Mouse (Mus musculus): ENCODE results near the gene Pdx1.

The Pdx1 gene

DNA sequence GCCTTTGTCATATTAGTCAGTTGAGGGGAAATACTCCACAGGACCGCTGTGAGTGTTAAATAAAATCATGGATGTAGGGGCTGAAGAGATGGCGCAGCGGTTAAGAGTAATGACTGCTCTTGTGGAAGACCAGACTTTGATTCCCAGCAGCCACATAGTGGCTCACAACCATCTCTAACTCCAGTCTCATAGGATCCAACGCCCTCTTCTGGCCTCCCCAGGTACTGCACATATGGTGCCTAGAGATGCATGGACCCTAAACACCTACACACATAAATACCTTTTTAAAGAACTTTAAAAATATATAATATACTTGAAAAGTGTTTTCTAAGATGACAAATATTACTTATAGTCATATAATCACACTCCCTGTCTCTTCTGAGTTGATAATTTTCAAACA is 14.6 kb downstream of the Pdx1 start:
- no peak for DNase-seq (ENCODE audit: low spot score)

DNA sequence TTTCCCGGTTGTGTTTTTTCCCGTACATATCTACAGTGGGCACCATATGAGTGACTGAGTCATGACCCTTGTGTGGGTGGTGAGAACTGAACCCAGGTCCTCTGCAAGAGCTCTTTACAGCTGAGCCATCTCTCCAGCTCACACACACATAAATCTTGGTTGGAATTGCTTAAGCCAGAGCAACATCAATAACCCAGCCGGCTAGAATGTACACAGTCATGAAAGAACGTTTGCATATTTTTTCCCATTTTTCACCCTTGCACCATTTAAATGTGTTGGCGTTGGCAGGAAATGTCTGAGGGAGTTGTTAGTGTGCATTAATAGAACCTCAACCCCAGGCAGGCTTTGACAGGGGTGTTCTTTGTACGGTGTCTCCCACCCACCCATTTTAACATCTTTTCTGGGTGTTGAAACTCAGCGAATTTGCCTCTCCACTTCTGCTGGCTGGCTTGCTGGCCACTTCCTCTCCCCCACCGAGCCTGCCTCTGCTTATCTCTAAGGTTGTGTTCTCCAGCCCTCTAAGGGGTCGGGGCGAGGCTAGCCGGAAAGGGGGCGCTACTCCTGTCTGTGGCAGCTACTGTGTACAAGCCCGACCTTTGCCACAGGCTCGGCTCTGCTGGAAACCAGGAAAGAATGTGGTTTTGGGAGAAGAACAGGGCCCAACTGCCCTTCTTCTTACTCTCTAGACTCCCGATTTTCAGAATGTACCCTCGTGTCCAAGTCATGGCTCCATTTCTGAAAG is 22.2 kb downstream of the Pdx1 start:
- DNase-seq (ENCODE audit: low spot score), result no peak

DNA sequence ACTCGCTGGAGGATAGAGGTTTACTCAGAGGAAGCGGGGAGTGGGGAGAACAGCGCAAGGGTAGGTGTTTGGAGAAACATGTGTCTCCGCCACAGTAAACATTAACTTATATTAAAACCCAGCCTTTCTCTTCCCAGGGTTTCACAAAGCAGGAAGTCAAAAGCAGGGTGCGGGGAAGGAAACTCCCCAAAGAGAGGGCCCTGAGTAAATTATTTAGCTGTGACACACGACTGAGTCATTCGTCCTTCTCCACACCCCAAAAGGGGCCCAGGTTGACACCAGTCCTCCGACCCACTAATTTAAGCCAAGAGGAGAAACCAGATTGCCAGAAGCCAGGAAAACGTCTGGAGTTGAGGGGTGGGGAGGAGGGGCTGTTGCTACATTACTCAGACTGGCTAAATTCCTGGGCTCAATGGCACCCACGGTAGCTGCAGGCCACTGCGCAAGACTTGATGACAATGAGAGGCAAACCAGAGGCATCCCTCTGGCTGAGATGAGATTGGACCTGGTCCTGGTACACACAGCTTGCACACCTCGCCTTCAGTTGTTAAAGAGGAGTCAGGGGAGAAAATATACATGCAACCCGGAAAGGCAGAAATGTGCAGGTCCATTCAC is 22.9 kb downstream of the Pdx1 start:
- DNase-seq (ENCODE audit: low spot score), result no peak

DNA sequence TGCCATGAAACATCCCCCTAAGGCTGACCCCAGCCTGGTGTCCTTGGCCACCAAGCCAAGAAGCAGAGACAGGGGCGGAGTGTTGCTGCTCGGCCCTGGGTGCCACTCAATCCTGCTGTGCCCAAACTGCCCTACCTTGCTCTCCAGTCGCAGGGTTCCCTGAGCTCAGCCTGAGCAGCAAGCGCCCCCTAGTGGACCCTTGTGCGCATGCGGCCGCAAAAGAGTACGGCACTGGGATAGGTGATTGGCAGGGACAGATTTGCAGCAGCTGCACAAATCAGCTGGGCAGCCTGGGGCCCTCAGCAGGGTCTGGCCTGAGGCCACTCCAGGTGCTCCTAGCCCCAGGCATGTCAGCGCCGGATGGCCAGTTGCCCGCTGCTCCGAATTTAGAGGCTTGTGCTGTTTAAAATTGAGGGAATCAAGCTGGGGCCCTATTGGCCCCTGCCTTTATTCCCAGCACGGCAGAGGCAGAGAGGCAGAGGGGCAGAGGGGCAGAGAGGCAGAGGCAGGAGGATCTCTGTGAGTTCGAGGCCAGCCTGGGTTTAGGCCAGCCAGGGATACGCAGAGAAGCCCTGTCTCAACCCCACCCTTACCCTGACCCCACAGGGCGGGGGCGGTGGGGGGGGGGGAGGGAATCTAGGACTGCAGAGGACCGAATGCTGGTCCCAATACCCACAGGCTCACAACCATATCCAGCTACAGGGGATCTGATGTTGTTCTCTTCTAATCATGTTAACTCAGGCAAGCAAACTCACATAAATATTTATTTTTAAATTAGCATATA is 23.6 kb downstream of the Pdx1 start:
- DNase-seq (ENCODE audit: low spot score), result peak; percentile 15

DNA sequence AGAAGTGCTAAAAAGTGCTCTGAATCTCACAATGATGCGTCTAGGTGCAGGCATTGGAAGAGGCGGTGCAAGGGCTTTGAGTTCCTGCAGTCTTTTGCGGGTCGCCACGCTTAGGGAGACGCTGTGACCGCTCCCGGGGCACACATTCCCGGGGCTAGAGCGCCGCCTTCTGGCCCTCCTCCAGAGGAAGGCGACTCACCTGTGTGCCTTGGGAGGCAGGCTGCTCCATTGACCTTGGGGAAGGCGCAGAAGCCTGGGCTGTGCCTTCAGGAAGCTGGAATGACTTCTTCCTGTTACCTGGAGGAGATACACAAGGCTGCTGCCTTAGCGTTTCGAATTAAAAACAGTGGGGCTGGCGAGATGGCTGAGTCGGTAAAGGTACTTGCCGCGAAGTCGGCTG is 24.4 kb downstream of the Pdx1 start:
- no peak for DNase-seq (ENCODE audit: low spot score)

DNA sequence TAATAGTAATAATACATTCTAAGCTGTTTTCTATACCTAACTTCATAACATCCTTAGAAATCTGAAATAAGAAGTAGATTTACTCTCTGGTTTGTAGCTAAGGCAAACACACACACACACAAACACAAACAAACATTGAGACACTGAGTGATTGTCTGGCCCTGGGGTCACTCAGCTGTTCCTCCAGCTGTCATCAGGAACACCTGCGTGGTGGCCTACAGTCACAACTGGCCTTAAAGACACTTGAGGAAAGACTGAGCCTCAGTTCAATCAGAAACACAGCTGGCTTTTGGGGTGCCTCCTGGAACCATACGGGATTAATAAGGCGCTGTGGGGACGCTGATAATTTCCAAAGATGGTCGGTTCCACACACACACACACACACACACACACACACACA is 27.5 kb downstream of the Pdx1 start:
- DNase-seq (ENCODE audit: low spot score), result no peak

DNA sequence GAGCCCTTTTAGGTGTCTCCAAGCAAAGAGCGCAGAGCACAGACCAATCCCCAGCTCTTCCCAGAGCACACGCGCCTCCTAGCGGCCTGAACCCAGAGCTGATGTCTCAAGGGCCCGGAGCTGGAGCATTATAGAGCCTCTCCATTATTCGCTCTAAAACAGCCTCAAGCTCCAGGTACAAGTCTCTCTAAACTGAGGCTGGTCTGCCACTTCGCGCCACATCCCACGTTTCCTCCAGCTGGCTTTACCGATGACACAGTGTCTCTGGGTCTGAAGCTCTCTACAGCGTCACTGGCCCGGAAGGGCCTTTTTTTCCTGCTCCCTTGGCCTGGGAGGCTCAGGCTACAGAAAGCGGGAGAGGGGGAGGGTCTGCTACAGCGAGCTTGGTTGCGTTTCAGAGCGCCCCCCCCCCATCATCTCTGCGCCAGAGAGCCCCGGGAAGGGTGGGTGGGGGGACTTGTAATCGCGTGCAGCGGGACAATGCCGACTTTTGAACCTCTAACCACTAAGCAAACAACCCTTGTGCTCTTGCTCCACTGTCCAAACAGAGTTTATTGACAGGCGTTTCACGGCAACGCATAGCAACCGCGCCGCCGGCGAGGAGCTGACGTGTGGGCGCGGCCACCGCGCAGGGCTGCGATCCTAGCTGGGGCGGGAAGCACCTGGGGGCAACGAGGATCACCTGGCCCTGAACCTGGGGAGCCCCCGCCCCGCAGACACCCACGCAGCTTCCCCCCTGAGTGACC is 29.7 kb downstream of the Pdx1 start:
- DNase-seq (ENCODE audit: low spot score), result no peak

DNA sequence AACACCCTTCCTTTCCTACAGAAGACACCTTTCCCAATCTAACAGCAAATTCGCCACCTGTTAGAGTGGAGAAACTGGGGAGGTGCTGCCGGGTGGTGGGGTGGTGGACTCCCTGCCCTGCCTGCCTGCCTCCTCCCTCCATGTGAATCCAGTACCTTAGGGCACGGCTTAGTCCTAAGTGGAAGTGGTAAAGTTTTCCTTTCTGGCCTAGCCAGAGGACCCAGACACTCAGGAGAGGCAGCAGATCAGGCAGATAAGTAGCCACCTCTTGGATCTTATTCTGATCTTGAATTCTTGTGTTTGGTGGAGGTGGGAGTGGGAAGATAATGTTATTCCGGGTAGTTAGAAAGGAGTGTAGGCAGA is 30.2 kb downstream of the Pdx1 start:
- no peak for DNase-seq (ENCODE audit: low spot score)

DNA sequence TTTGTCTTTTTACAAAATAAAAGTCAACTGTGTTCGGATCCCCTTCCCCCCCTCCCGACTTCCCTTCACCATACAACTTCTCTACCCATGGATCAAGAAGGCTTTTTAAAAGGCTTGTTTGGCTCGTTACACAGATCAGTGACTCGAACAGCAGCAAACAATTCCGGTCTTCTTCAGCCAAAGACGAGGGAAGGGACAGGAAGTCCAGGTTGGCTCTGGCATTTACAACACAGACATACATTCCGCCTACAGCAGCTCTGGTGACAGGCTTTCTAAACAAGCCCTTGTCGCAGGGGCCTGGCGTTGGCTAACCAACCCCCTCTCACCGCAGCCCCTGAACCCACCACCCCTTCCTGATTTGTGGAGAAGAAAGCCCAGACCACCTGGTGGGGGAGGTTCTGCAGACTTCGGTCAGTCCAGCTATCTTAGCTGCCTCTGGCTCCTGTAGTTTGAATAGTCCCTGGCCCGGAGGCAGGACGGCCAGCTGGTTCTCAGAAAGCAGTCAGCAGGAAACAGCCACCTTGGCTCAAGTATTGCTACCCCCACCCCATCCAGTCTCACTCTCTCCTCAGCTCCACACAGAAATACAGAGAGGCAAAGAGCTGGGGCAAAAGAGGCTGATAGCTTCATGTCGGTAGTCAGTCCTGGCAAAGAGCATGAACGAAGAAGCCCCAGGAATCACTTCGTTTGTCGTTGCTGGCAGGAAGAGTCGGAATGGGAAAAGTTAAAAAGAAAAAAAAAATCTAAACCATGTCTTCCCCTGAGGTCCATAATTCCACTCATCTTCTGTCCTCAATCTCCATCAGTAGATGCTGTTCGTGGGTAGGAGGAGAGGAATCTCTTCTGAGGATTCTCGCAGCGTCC is 31.4 kb downstream of the Pdx1 start:
- no peak for DNase-seq (ENCODE audit: low spot score)

DNA sequence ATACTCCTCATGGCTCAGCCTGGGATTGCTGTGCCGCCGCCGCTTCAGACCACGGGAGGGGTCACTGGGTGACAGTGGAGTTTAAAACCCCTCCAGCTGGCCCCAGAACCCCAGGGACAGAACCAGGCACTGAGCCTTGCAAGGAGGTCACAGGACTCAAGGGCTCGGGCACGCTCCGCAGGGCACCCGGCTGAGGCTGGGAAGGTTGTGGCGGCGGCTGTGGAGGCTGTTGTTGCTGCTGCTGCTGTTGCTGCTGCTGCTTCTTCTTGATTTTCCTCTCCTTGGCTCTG is 32.0 kb downstream of the Pdx1 start:
- no peak for DNase-seq (ENCODE audit: low spot score)

DNA sequence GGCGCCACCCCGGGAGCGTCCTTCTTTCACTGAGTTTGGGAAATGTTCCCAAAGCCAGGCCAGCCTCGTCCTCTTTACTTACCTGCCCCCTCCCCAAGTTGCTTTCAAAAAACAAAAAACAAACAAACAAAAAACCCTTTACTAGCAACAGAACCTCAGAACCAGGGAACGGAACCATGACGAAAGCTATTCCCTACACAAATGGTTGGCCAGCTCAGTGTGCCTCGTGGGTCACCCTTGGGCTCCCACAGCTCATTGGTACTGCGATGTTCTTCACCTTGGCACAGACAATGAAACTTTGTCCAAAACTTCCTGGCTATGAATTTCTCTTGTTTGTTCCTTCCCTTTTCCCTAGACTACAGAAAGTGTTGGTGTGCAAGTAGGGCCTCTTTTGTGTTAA is 32.4 kb downstream of the Pdx1 start:
- no peak for DNase-seq (ENCODE audit: low spot score)

DNA sequence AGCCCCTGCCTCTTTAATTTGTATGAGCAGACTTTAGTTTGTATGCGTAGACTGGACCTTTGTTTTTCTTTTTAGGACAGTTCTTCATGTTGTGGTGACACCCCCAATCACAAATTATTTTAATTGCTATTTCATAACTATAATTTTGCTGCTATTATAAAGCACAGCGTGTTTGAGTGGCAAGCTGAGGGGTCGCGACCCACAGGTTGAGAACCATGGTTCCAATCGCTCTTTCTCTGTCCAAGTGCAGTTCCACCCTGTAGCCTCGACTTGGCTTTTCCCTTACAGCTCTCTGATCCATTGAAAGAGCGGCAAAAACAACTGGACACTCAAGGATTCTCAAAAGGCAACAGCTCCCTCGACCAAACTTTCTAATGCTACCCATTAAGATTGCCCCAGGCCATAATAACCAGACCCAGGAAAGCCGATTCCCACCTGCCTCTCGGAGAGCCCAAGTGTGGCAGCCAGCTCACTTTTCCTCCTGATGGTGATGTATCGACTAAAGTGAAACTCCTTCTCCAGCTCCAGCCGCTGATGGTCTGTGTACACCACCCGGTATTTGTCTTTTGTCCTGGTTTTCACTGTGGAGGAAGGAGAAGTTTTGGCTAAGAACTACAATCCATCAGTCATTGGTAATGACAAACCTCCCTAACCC is 33.1 kb downstream of the Pdx1 start:
- no peak for DNase-seq (ENCODE audit: low spot score)

DNA sequence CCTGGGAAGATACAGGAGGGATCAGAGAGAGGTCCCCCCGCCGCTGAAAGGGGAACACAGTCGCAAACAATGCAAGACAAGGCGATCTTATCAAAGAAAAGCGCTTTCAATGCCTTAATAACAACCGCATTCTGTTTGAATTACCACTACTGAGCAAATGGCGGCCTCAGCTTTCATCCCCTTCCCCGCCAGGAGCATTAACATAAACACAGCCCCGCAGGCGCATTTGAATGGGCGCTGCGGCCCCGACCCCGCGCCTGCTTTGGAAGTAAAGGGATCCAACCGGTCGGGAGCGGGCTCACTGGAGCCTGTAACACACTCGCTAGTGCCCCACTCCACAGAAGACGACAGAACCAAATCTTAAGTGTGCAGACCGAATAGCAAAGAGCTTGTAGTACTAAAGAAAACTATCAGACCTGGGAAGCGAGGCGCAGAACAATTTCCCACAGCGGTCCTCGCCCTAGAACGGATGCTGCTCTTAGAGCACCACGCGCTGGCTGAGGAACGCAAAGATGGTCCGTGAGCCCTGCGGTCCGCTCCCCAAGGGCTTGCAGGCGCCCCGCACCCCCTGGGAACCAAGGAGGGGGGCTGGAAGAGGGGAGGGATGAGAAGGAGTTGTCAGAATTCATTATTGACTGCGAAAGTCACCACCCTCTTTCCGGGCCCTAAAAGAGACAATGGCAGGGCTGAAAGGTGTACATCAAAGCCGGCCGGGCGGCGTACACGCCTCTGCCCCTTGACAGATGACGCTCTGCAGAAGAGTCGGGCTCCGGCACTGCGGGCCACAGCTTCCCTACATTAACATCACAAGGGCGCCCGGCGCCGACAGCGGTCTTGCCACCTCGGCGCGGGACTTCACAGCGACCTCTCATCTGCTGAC is 34.8 kb downstream of the Pdx1 start:
- no peak for DNase-seq (ENCODE audit: low spot score)

DNA sequence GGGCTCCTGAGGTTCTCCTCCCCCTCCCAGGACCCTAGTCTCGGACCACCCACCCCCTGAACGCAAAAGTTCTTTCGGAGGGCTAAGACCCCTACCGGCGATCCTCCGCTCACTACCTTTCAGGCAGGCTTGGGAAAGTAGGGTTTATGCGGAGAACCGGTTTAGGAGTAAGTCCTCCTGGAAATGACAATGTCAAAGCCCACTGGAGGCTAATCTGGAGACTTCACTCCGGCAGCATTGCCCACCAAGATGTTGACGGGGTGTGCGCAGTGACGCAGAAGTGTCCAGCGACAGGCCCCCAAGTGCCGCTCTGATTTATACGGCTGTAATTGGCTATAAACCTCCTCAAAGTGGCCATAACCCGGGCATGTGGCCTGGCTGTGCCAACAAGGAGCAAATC is 35.4 kb downstream of the Pdx1 start:
- no peak for DNase-seq (ENCODE audit: low spot score)

DNA sequence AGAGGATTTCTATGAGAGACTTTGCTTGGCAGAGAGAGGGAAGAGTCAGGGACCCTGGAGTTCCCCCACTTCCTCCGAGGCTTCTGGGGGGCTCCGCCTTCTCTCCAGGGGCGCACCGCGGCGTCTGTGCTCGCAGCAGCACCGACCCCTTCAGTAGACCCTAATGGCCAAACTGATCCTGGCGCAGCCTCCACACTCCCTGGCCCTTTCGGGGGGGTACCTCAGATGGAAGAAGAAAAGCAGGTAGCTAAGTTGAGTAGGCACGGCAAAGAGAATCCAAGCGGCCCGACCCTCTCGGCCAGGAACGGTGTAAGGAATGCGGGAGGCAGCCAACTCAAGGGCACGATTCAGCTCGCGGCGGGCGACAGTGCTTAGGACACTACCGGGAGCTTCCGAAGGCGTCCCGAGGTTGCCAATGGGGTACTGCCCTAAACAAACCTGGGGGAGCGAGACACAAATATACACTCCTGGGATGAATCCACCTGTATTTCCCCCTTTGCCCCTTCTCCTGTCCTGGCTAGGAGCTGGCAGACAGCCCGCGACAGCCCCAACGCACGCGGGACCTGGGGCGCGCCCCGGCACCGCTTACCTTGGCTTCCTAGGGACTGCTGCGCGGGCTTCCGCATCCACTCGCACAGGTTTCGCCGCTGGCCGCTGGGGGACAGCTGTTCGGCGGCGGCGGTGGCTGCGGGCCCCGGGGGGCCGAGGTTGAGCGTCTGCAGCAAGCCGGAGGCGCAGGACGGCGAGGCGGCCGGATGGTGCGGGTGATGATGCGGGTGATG is 36.3 kb downstream of the Pdx1 start:
- DNase-seq (ENCODE audit: low spot score), result no peak

DNA sequence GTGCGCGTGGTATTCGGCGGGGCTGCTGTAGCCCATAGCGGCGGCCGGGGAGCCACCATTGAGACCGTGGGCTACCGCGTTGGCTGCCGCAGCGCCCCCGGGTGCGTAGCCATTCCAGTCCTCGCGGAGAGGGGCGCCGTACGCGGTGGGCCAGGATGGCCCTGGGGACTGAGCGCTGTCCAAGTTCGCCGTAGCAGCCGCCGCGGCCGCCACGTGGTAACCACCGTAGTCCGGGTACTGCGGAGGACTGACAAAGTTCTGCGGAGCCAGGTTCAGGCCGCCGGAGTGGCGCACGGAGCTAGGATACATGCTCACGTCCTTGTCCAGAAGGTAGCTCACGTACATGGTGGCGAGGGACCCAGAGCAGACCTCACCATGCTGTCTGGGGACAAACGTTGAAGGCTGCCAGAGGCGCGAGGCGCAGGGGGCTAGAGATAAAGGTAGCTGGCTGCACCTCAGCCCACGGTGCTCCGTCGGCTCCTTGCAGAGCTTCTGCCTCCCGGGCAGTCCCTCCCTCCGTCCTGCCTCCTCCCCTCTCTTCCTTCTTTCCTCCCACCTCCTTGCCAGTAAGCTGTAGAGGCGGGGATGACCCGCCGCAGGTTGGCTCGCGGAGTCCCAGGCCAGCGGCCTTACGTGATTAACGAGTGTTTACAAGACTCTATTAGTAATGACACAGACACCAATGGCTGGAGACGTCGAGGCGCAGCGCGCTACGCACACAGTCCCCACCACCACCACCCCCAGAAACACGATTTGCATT is 37.1 kb downstream of the Pdx1 start, which contains the start of gene Cdx2:
TSS of gene Cdx2 (minus strand) at position 633 of the 760 bp plus-strand sequence.
- no peak for DNase-seq (ENCODE audit: low spot score)

DNA sequence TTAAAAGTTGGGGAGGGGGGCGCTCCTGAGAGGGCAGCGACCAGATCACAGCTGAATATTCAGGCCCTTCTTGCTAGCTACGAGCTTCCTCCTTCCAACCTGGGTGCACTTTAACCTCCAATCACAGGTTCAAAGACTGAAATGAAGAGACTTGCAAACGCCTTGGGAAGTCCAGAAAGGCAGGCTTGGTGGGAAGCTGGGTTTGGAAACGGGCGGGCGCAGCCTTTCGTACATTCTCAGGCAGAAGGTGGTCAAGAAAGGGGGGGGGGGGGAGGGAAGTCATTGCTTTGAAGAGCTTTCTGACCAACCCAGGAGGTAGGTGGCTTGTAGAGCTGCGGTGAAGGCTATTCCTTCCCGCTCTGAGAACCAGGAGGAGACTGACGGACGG is 37.6 kb downstream of the Pdx1 start:
- no peak for DNase-seq (ENCODE audit: low spot score)

DNA sequence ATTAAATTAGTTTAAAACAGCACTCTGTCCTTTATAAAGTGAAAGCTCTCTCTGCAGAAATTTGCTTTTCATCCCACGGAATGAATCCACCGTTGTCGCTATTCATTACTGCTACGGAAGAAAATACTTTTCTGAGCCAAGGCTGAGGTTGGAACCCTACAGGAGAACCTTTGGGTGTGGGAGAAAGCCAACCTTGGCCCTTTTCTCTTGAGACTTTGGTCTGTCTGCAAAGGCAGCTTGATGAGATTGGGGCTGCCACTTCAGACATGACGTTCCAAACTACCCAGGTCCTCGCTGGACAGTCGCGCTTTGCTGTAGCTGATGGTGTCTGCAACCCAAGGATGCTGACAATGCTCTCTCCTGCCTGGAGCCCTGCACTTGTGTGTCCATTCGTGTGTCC is 38.7 kb downstream of the Pdx1 start:
- no peak for DNase-seq (ENCODE audit: low spot score)

DNA sequence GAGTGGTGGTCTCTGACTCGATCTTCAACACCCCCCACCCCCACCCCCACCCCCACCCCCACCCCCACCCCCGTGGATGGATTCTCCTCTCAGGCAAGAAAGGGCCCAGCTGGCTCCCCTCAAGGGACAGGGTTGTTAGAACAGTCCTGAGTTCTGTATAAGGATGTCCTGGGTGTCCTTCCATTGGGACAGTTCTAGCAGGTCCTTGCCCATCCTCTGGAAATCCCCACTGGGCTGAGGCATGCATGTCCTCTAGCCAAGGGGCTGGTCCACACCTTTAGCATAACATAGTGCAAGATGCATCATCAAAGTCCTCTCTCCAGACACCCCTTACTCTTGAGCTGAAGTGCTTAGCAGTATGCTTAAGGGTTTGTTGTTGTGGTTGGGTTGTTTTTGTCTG is 40.0 kb downstream of the Pdx1 start:
- no peak for DNase-seq (ENCODE audit: low spot score)

Data from left cerebral cortex, adult 11 months (tissue).